Mouse (Mus musculus) heart, postnatal 36 days (tissue): ENCODE data around the gene Ppp2r5c. TPM values are rescaled to one million over a fixed set of nuclear protein-coding genes. Genes with fewer than 3 reads are reported as not detected.

Experiments used
- DNase-seq, 2 experiments: peaks; one replicate each; pipeline ENCODE4 v3.0.0; 2021 to 2022
- intact Hi-C: fragments of 180-260 bp; cut with DNase I; formaldehyde crosslinking; loops from one replicate; pipeline ENCODE4 v1.15.1; 2025
- total RNA-seq, 2 experiments: library from RNA; stranded (reverse); gene quantifications; 2 replicates each; pipeline ENCODE4 v1.2.3; 2021

Gene Ppp2r5c
- total RNA-seq, 2 experiments from 2014 or later, result 94.4 to 96.6 TPM

DNA sequence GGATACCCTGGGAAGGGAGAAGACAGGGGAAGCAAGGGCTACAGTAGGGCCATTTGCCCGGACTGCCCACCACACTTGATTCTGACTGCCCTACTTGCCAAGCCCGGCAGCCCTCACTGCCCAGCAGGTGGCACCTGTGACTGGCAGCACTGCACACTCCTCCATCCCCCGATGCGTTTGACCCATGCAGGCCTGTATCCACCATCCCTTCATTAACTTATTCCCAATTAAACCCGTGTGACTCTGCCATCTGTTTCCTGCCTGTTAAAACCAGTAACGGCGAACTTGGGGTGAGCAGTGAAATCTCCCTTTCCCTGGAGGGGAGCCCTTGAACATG, 9.6 kb upstream of the Ppp2r5c start:
- intact Hi-C loops, result no loop called here
- DNase-seq, result no peak

- intact Hi-C loops, result no loop called here
- no peak for DNase-seq
These were observed 8.4 kb upstream of the Ppp2r5c start for GRCm38 (mm10) chr12:110438367-110438973.

DNA sequence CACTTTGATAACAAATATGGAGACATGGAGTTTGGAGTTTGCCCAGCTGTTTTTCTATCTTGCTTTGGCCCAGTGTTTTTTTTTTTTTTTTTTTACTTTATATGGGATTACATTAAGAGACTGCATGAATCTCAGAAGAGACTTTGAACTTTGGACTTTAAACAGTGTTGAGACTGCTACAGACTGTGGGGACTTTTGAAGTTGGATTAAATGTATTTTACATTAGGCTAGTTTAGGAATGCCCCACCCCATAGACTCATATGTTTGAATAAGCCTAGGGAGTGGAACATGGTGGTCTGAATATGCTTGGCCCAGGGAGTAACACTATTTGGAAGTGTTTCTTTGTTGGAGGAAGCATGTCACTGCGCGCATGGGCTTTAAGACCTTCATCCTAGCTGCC, 4.7 kb upstream of the Ppp2r5c start:
- intact Hi-C loops, result no loop called here

GRCm38 (mm10) chr12:110444530-110444929, 2.4 kb upstream of the Ppp2r5c start:
- intact Hi-C loops, result no loop called here
- no peak for DNase-seq

More for the DNA sequence above, 4.7 kb upstream of the Ppp2r5c start:
- no peak for DNase-seq

DNA sequence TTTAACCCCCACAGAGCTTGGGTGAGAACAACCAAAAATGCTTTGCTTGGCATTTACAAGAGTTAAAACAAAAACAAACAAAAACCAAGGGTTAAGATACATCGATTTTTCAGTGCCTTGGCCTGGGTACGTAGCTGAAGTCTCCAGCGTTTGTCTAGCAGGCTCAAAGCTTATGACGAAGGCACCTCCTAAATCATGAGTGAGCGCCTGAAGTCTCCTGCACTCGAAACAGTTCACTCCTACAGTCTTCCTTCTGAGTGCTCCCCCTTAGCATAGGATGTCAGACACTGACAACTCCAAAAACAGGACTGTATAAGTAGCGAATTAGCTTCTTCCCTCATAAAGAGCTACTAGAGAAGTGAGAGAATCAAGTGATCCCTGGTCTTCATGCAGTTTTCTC, 1.1 kb upstream of the Ppp2r5c start:
- DNase-seq, result no peak
- intact Hi-C loops, result loop anchor here (5.0 kb wide), 1 partner anchor 397 kb away; the partner anchor contains the start of gene Mok

DNA sequence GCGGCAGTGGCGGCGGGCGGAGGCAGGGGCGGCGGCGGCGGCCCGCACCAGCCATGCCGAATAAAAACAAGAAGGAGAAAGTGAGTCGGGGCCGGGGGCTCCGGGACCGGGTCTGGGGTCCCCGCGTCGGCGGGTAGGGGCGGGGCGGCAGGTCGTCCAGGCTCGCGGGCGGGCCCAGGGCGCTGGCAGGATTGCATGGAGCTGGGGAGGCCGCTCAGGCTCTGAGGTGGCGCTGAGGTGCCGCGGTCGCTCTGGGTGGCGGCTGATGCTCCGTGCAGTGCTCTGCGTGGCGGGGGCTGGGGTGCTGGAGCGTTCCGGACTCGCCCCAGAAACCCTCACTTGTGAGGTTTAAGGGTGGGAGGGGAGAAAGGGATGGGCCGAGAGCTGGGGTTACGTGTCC, 386 bp downstream of the Ppp2r5c start:
- intact Hi-C loops, result loop anchor here (5.0 kb wide), 1 partner anchor 395 kb away; the partner anchor contains the start of gene Mok
- DNase-seq, result peak; percentile 44 to 53

DNA sequence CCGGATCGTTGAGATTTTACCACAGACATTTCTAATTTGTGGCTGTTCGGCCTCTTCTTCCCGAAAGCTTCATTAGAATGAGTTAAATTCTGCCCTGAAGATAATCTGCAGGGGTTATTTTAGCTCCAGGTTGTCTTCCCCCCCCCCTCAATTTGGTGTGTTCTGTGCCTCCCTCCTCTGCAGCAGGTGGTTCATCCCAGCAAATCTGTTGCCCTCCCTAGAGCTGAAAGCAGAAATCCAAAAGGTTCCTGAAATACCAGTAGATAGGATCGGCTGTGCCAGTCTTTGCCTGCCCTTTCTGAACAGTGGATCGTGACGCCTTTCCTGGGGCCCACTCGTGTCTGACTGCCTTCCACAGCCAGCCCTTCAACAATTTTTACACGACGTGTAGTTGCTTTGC, 1.8 kb downstream of the Ppp2r5c start:
- intact Hi-C loops, result loop anchor here (5.0 kb wide), 1 partner anchor 394 kb away; the partner anchor contains the start of gene Mok
- no peak for DNase-seq

- DNase-seq, result peak; percentile 79 to 80
- intact Hi-C loops, result loop anchor here (1.0 to 5.0 kb wide), 4 partner anchors 87 to 248 kb away; partner anchors contain the start of gene Hsp90aa1
These were observed 7.3 kb downstream of the Ppp2r5c start for GRCm38 (mm10) chr12:110454223-110454622.

GRCm38 (mm10) chr12:110456024-110456423, 9.1 kb downstream of the Ppp2r5c start:
- no peak for DNase-seq
- intact Hi-C loops, result loop anchor here (5.0 kb wide), 1 partner anchor 41 kb away; no protein-coding TSS in a partner anchor

- intact Hi-C loops, result loop anchor here (5.0 kb wide), 1 partner anchor 39 kb away; no protein-coding TSS in a partner anchor
- DNase-seq, result no peak
These were observed 11.7 kb downstream of the Ppp2r5c start for GRCm38 (mm10) chr12:110458667-110459066.

GRCm38 (mm10) chr12:110460418-110461300, 13.7 kb downstream of the Ppp2r5c start:
- intact Hi-C loops, result no loop called here
- peak; percentile 57 to 69 for DNase-seq

DNA sequence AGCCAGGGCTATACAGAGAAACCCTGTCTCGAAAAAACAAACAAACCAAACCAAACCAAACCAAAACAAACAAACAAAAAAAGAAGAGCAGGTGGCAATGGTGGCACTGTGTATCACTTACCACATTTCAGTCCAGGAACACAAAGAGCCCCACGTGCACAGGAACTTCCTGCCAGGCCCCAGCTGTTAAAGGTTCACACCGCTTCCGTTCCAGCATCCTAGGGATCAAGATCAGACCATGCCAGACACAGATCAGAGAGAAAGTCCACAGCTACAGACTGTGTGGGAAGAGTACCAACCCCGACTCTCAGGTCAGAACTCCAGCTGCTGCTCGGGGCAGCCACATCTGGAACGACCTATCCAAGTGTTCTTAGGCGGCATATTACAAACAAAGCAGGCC, 16.8 kb downstream of the Ppp2r5c start:
- no peak for DNase-seq
- intact Hi-C loops, result no loop called here

DNA sequence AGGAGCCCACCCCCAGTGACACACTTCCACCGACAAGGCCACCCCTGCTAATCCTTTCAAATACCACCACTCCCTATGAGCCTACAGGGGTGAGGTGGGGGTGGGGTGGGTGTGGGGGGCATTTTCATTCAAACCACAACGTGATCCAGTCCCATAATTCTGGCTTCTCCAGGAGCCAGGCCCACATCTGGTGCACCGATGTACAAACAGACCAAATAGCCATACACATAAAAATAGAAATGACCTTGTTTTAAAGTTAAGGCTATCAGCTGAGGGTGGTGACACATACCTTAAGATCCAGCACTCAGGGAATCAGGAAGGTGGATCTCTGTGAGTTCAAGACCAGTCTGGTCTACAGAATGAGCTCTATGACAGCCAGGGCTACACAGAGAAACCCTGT, 24.5 kb downstream of the Ppp2r5c start:
- intact Hi-C loops, result no loop called here
- no peak for DNase-seq

DNA sequence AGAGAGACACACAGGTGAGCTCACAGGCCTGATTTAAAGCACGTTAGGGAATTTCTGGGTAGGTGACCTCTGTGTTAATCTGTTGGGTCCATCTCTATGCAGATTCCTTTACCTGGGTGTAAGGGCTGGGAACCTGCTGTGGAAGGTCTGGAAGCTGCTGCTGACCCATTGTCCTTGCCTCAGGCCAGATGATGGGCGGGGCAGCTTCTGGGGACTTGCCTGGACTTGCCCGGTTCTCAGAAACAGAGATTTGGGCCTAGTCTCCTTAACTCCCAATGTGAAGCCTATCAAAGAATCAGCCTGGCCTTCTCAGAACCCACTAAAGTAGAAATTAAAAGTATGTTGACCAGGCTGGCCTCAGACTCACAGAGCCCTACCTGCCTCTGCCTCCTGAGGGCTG, 25.3 kb downstream of the Ppp2r5c start:
- no peak for DNase-seq
- intact Hi-C loops, result no loop called here

GRCm38 (mm10) chr12:110474497-110474896, 27.6 kb downstream of the Ppp2r5c start:
- no peak for DNase-seq
- intact Hi-C loops, result no loop called here

DNA sequence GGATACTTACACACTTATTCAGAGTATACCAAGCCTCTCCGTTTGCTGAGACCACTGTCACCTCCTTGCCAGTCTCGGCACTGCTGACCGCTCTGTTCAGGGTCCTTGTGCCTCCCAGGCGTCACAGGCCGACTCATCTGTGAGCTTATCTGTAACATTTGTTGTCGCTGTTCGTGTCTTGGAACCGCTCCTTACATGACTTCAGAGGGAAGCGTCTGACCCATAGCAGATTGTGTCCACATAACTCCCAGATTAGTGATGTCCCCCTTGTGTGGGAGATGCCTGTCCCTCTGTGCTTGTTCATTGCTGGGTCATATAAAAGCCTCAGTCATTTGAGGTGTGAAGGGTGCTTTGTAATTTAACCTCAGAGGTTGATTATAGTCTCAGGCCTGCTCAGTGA, 29.6 kb downstream of the Ppp2r5c start:
- intact Hi-C loops, result no loop called here

GRCm38 (mm10) chr12:110477906-110478305, 31.0 kb downstream of the Ppp2r5c start:
- DNase-seq, result no peak
- intact Hi-C loops, result no loop called here

More for the DNA sequence above, 29.6 kb downstream of the Ppp2r5c start:
- no peak for DNase-seq

- no peak for DNase-seq
- intact Hi-C loops, result no loop called here
These were observed 31.7 kb downstream of the Ppp2r5c start for GRCm38 (mm10) chr12:110478601-110479008.

GRCm38 (mm10) chr12:110479268-110479667, 32.3 kb downstream of the Ppp2r5c start:
- intact Hi-C loops, result no loop called here
- DNase-seq, result no peak

DNA sequence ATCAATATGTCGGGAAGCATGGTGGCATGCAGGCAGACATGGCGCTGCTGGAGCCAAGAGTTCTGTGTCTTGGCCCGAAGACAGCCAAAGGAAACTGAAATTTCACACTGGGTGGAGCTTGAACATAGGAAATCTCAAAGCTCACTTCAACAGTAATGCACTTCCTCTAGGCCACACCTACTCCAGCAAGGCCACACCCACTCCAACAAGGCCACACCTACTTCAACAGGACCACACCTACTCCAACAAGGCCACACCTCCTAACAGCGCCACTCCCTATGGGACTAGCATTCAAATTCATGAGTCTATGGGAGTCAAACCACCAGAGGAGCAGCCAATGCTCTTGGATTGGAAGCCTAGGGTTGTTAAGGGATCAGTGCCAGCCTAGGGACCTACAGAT, 33.8 kb downstream of the Ppp2r5c start:
- intact Hi-C loops, result no loop called here
- DNase-seq, result no peak

DNA sequence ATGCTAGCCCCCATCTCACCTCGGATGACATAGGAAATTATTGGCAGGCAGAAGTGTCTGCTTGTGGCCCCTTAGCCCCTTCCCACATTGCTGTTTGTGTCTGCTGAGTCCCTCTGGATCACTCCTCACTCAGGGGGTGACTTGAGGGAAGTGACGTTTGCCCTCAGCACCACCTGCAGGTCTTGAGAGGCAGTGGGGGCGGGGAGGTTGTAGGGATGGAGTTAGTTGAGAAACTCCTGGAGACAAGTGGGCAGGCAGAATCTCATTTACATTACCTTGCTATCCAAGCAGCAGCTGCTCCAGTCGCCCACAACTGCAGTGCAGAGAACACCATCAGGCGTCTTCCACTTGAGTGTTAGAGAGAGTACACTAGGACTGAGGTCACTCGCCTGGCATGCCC, 36.8 kb downstream of the Ppp2r5c start:
- no peak for DNase-seq
- intact Hi-C loops, result no loop called here
